Mouse (Mus musculus): ENCODE data around the gene Glis1. TPM values are rescaled to one million over a fixed set of nuclear protein-coding genes. Genes with fewer than 3 reads are reported as not detected.

Gene Glis1
- polyA plus RNA-seq, 1 experiment from 2014 or later = 0.20 TPM

DNA sequence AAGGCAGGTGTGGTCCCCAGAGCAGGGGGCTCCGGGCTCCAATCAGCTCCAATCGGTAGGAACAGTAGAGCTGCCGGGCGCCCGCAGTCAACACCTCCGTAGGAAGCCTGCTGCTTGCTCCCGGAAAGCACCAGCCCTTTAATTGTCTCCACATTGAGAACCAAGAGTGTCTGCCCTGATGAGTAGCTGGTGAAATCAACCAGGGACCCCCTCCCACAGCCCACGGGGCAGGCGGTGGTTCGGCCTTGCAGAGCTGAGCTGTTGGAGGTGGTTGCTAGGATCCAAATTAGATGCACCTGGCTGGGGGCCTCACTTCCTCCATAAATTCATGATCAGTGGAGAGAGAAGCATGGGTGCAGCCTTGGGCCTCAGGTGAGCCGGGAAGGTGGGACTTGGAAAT lies 146.5 kb downstream of the Glis1 start:
- no peaks in the 10 kb centered on the region for H3K27me3 ChIP-seq (ENCODE audit: control insufficient read depth, insufficient read depth, low read length)
- H3K27ac ChIP-seq (ENCODE audit: low read length) = no peak overlapping the region
- no peak overlapping the region for H3K9ac ChIP-seq (replicated peaks; ENCODE audit: low read depth, low read length)
- no peak for ATAC-seq (ENCODE audit: insufficient number of reproducible peaks, insufficient read depth, low FRiP score, low read depth)
- no peaks in the 10 kb centered on the region for H3K4me1 ChIP-seq (ENCODE audit: control insufficient read depth, insufficient read depth, low read length)
- no peak overlapping the region for H3K4me3 ChIP-seq (ENCODE audit: low read depth, low read length)
- no peaks in the 10 kb centered on the region for H3K36me3 ChIP-seq (ENCODE audit: control insufficient read depth, insufficient read depth, low read length)
- WGBS = 81% methylated on average over 11 of the region's 11 CpGs
- no peaks in the 10 kb centered on the region for H3K9me3 ChIP-seq (ENCODE audit: control insufficient read depth, low read depth, low read length)
- no peak overlapping the region for H3K4me2 ChIP-seq (replicated peaks; ENCODE audit: low read depth, low read length)

GRCm38 (mm10) chr4:107586391-107586790 lies 152.0 kb downstream of the Glis1 start:
- no peaks in the 10 kb centered on the region for H3K4me1 ChIP-seq (ENCODE audit: control insufficient read depth, insufficient read depth, low read length)
- no peak overlapping the region for H3K27ac ChIP-seq (ENCODE audit: low read length)
- ATAC-seq (ENCODE audit: insufficient number of reproducible peaks, insufficient read depth, low FRiP score, low read depth) = no peak
- H3K9ac ChIP-seq (replicated peaks; ENCODE audit: low read depth, low read length) = no peak overlapping the region
- no peaks in the 10 kb centered on the region for H3K27me3 ChIP-seq (ENCODE audit: control insufficient read depth, insufficient read depth, low read length)
- H3K4me3 ChIP-seq (ENCODE audit: low read depth, low read length) = no peak overlapping the region
- H3K9me3 ChIP-seq (ENCODE audit: control insufficient read depth, low read depth, low read length) = no peaks in the 10 kb centered on the region
- no peaks in the 10 kb centered on the region for H3K36me3 ChIP-seq (ENCODE audit: control insufficient read depth, insufficient read depth, low read length)
- no peak overlapping the region for H3K4me2 ChIP-seq (replicated peaks; ENCODE audit: low read depth, low read length)
- 67% methylated on average over 5 of the region's 5 CpGs for WGBS

DNA sequence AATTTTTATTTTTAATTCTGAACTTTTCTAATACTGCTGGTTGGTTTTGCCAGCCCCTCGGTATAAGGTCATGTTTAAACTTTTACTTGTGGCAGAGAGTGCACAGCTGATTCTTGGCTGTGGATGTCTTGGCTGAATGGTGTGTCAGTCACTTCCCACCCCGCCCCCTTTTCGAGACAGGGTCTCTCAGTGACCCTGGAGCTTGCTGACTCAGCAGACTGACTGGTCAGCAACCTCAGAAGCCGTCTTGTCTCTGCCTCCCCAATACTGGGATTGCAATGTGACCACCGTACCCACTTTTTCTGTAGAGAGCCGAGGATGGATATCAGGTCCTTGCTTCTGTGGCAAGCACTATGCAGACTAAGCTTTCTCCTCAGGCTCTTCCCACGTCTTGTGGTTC lies 154.2 kb downstream of the Glis1 start:
- no peak overlapping the region for H3K9ac ChIP-seq (replicated peaks; ENCODE audit: low read depth, low read length)
- H3K4me1 ChIP-seq (ENCODE audit: control insufficient read depth, insufficient read depth, low read length) = no peaks in the 10 kb centered on the region
- WGBS = 73% methylated on average over 7 of the region's 7 CpGs
- H3K4me3 ChIP-seq (ENCODE audit: low read depth, low read length) = no peak overlapping the region
- H3K36me3 ChIP-seq (ENCODE audit: control insufficient read depth, insufficient read depth, low read length) = no peaks in the 10 kb centered on the region
- ATAC-seq (ENCODE audit: insufficient number of reproducible peaks, insufficient read depth, low FRiP score, low read depth) = no peak
- H3K9me3 ChIP-seq (ENCODE audit: control insufficient read depth, low read depth, low read length) = no peaks in the 10 kb centered on the region
- no peaks in the 10 kb centered on the region for H3K27me3 ChIP-seq (ENCODE audit: control insufficient read depth, insufficient read depth, low read length)
- H3K4me2 ChIP-seq (replicated peaks; ENCODE audit: low read depth, low read length) = no peak overlapping the region
- no peak overlapping the region for H3K27ac ChIP-seq (ENCODE audit: low read length)

DNA sequence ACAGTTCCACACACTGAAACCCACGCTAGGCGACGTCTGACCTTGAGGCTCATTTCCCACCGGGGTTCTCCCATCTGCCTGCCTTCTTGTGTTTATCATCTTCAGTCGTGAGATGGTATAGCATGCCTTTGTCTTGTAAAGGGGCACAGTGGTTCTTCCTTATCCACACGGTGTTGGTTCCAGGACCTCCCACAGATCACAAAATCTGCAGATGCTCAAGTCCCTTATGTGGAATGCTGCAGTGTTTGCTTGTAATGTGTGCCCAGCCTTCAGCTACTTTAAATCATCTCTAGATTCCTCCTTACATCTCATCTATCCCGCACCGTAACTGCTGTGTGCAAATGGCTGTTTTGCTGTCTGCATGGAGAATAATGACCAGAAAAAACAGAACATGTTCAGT lies 154.7 kb downstream of the Glis1 start:
- Histone ChIP-seq H3K4me2 (replicated peaks; ENCODE audit: low read depth, low read length) (no peak overlapping the region), H3K9me3 (ENCODE audit: control insufficient read depth, low read depth, low read length) (no peaks in the 10 kb centered on the region), H3K4me3 (ENCODE audit: low read depth, low read length) (no peak overlapping the region), H3K4me1 (ENCODE audit: control insufficient read depth, insufficient read depth, low read length) (no peaks in the 10 kb centered on the region), H3K27me3 (ENCODE audit: control insufficient read depth, insufficient read depth, low read length) (no peaks in the 10 kb centered on the region), H3K9ac (replicated peaks; ENCODE audit: low read depth, low read length) (no peak overlapping the region), H3K27ac (ENCODE audit: low read length) (no peak overlapping the region), H3K36me3 (ENCODE audit: control insufficient read depth, insufficient read depth, low read length) (no peaks in the 10 kb centered on the region)
- ATAC-seq (ENCODE audit: insufficient number of reproducible peaks, insufficient read depth, low FRiP score, low read depth) = no peak
- WGBS = 77% methylated on average over 8 of the region's 8 CpGs

DNA sequence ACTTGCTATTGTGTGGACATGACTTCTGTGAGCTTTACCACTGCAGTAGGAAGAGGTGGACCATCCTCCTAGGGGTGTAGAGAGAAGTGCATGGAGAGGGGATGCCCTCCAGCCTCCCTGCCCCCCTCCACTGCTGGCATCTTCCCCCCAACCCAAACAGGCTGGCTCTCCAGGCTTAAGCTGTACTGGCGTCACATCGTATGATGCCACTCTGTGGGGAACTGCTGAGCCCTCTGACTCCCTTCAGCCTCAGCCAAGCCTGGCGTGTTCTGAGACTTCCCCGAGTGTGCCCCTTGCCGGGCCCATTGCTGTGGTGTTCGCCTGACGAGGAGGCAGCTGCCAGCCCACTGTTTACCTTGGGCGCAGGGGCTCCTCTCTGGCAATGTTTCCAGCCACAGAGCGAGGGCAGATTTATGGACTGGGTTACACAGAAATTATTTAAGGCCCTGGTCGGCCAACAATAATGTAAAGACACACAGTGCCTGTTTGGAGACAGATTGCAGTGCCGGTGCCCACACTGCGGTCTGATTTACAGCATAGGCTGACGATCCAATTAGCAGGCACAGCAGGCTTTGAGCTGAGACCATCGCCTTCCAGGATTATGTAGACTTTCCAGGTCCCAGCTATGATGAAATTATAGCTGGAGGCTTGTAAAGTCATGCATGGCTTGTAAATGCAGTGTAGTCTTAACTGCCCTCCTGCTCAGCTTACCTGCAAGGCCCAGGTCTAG lies 156.6 kb downstream of the Glis1 start:
- 49% methylated on average over 14 of the region's 14 CpGs for WGBS
- Histone ChIP-seq H3K4me3 (ENCODE audit: low read depth, low read length) (no peak overlapping the region), H3K27me3 (ENCODE audit: control insufficient read depth, insufficient read depth, low read length) (no peaks in the 10 kb centered on the region), H3K4me1 (ENCODE audit: control insufficient read depth, insufficient read depth, low read length) (no peaks in the 10 kb centered on the region), H3K9ac (replicated peaks; ENCODE audit: low read depth, low read length) (no peak overlapping the region), H3K27ac (ENCODE audit: low read length) (no peak overlapping the region), H3K4me2 (replicated peaks; ENCODE audit: low read depth, low read length) (no peak overlapping the region), H3K9me3 (ENCODE audit: control insufficient read depth, low read depth, low read length) (no peaks in the 10 kb centered on the region), H3K36me3 (ENCODE audit: control insufficient read depth, insufficient read depth, low read length) (no peaks in the 10 kb centered on the region)
- ATAC-seq (ENCODE audit: insufficient number of reproducible peaks, insufficient read depth, low FRiP score, low read depth) = no peak

DNA sequence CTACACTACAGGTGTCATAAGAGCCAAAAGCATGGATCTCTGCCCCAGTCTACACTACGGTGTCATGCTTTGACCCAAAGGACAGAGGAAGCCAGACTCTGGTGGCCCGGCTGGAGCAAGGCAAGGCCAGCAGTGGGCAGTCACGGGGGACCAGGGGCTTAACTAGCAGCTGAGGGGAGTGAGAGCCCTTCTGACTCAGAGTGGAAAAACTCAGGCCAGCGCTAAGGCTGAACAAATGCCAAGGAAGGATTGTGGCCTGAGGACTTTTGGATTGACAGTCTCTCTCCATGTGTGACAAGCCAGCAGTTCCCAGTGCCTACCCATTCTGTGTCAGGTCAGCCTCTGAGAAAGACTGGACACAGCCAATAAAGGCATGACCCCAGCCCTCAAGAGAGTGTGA lies 159.0 kb downstream of the Glis1 start:
- H3K4me3 ChIP-seq (ENCODE audit: low read depth, low read length) = no peak overlapping the region
- H3K4me1 ChIP-seq (ENCODE audit: control insufficient read depth, insufficient read depth, low read length) = peaks cover 15% of the 10 kb centered on the region
- ATAC-seq (ENCODE audit: insufficient number of reproducible peaks, insufficient read depth, low FRiP score, low read depth) = no peak
- H3K27ac ChIP-seq (ENCODE audit: low read length) = no peak overlapping the region
- no peaks in the 10 kb centered on the region for H3K9me3 ChIP-seq (ENCODE audit: control insufficient read depth, low read depth, low read length)
- H3K27me3 ChIP-seq (ENCODE audit: control insufficient read depth, insufficient read depth, low read length) = no peaks in the 10 kb centered on the region
- H3K9ac ChIP-seq (replicated peaks; ENCODE audit: low read depth, low read length) = no peak overlapping the region
- no peaks in the 10 kb centered on the region for H3K36me3 ChIP-seq (ENCODE audit: control insufficient read depth, insufficient read depth, low read length)
- no peak overlapping the region for H3K4me2 ChIP-seq (replicated peaks; ENCODE audit: low read depth, low read length)
- 86% methylated on average over 4 of the region's 4 CpGs for WGBS

GRCm38 (mm10) chr4:107597226-107597897 lies 163.0 kb downstream of the Glis1 start:
- no peaks in the 10 kb centered on the region for H3K36me3 ChIP-seq (ENCODE audit: control insufficient read depth, insufficient read depth, low read length)
- no peaks in the 10 kb centered on the region for H3K9me3 ChIP-seq (ENCODE audit: control insufficient read depth, low read depth, low read length)
- no peak for ATAC-seq (ENCODE audit: insufficient number of reproducible peaks, insufficient read depth, low FRiP score, low read depth)
- H3K4me2 ChIP-seq (replicated peaks; ENCODE audit: low read depth, low read length) = no peak overlapping the region
- H3K27ac ChIP-seq (ENCODE audit: low read length) = no peak overlapping the region
- no peak overlapping the region for H3K9ac ChIP-seq (replicated peaks; ENCODE audit: low read depth, low read length)
- H3K27me3 ChIP-seq (ENCODE audit: control insufficient read depth, insufficient read depth, low read length) = no peaks in the 10 kb centered on the region
- peaks cover 15% of the 10 kb centered on the region for H3K4me1 ChIP-seq (ENCODE audit: control insufficient read depth, insufficient read depth, low read length)
- WGBS = 41% methylated on average over 9 of the region's 9 CpGs
- H3K4me3 ChIP-seq (ENCODE audit: low read depth, low read length) = no peak overlapping the region

GRCm38 (mm10) chr4:107597898-107598580 lies 163.6 kb downstream of the Glis1 start:
- Histone ChIP-seq H3K9me3 (ENCODE audit: control insufficient read depth, low read depth, low read length) (no peaks in the 10 kb centered on the region), H3K4me3 (ENCODE audit: low read depth, low read length) (no peak overlapping the region), H3K9ac (replicated peaks; ENCODE audit: low read depth, low read length) (no peak overlapping the region), H3K36me3 (ENCODE audit: control insufficient read depth, insufficient read depth, low read length) (no peaks in the 10 kb centered on the region), H3K27me3 (ENCODE audit: control insufficient read depth, insufficient read depth, low read length) (no peaks in the 10 kb centered on the region), H3K27ac (ENCODE audit: low read length) (no peak overlapping the region), H3K4me2 (replicated peaks; ENCODE audit: low read depth, low read length) (no peak overlapping the region; the same call in 1 of the 2 replicates), H3K4me1 (ENCODE audit: control insufficient read depth, insufficient read depth, low read length) (peaks cover 15% of the 10 kb centered on the region)
- 13% methylated on average over 10 of the region's 10 CpGs for WGBS
- peak; percentile 48; the same call in 1 of the 2 replicates for ATAC-seq (ENCODE audit: insufficient number of reproducible peaks, insufficient read depth, low FRiP score, low read depth)

All from stomach, embryonic 14.5 days (tissue).